ENCODE assay signal across 17 mouse cellular contexts in the genomic region with DNA sequence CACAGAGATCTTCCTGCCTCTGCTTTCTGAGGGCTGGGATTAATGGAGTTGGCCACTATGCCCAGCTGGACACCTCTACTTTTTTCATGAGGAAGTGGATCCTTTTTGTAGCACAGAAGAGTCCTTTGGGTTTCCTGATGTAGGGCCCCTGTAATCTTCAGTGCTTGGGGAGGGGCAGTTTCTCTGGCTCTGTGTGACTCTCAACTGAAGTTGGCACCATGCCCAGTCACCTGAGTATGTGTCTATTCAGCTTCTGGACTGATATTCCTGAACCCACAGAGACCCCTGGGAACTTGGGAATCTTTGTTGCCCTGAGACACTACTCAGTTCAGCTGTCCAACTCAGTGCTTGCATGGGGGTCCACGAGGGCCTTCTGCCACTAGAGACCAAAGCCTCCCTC. TPM values are rescaled to one million over a fixed set of nuclear protein-coding genes. Genes with fewer than 3 reads are reported as not detected.
DNase-seq lines count a peak whose midpoint lies in the region; ATAC-seq and TF ChIP-seq lines count a peak whose summit lies in the region.
"Had no signal": no experiment of that assay in that cellular context is flagged by ENCODE, and none has a peak within 500 bp of the region (broad histone marks: within the 10 kb centered on the region; RNA-seq: fewer than 3 reads in every experiment).

No protein-coding gene starts in this region.

- no peak overlapping the region for H3K9ac ChIP-seq in forebrain, embryonic 15.5 days (replicated peaks)
- no peak overlapping the region for H3K9ac ChIP-seq in kidney, embryonic 14.5 days (ENCODE audit: low read depth, low read length)
- H3K9ac ChIP-seq in intestine, embryonic 14.5 days (ENCODE audit: low read length) = no peak overlapping the region
- H3K9ac ChIP-seq: embryonic facial prominence, embryonic 13.5 days; forebrain, embryonic 13.5 days; liver, embryonic 14.5 days had no signal

- no peaks in the 10 kb centered on the region for H3K9me3 ChIP-seq in forebrain, embryonic 10.5 days
- no peaks in the 10 kb centered on the region for H3K9me3 ChIP-seq in forebrain, embryonic 15.5 days
- H3K9me3 ChIP-seq in kidney, embryonic 14.5 days (ENCODE audit: control insufficient read depth, low read length) = no peaks in the 10 kb centered on the region
- H3K9me3 ChIP-seq in intestine, embryonic 14.5 days (ENCODE audit: control insufficient read depth, low read length) = no peaks in the 10 kb centered on the region
- H3K9me3 ChIP-seq: embryonic facial prominence, embryonic 13.5 days; forebrain, embryonic 13.5 days; megakaryocyte, embryonic 14.5 days had no signal

- no peak for DNase-seq in forebrain, embryonic 10.5 days (ENCODE audit: extremely low spot score, low spot score)
- peak; percentile 69 for DNase-seq in kidney, adult 2 months
- DNase-seq in intestine, embryonic 14.5 days (ENCODE audit: low spot score) = no peak
- DNase-seq in gastrocnemius, postnatal 10 days = no peak
- no peak for DNase-seq in right cerebral cortex, postnatal 25 days
- DNase-seq: adrenal gland, postnatal 25 days; cerebellum, postnatal 36 days; left cerebral cortex, postnatal 4 days; right cerebral cortex, adult 18-20 months had no signal

- 68% methylated on average over 1 of the region's 1 CpGs for WGBS in forebrain, embryonic 10.5 days
- 86% methylated on average over 1 of the region's 1 CpGs for WGBS in forebrain, embryonic 15.5 days
- 67% methylated on average over 1 of the region's 1 CpGs for WGBS in kidney, adult 2 months
- WGBS in kidney, embryonic 14.5 days = 80% methylated on average over 1 of the region's 1 CpGs
- 65% methylated on average over 1 of the region's 1 CpGs for WGBS in intestine, embryonic 14.5 days

- H3K36me3 ChIP-seq in forebrain, embryonic 10.5 days (replicated peaks) = no peaks in the 10 kb centered on the region
- no peaks in the 10 kb centered on the region for H3K36me3 ChIP-seq in forebrain, embryonic 15.5 days
- no peaks in the 10 kb centered on the region for H3K36me3 ChIP-seq in kidney, adult 2 months (ENCODE audit: control insufficient read depth, insufficient read depth, low read length)
- no peaks in the 10 kb centered on the region for H3K36me3 ChIP-seq in kidney, embryonic 14.5 days (ENCODE audit: control insufficient read depth, insufficient read depth, low read length)
- H3K36me3 ChIP-seq in intestine, embryonic 14.5 days (ENCODE audit: control insufficient read depth, insufficient read depth, low read length) = no peaks in the 10 kb centered on the region
- H3K36me3 ChIP-seq: embryonic facial prominence, embryonic 13.5 days had no signal

- H3K27ac ChIP-seq in forebrain, embryonic 10.5 days = 0 out of 2 replicates have a peak overlapping the region, but pooled peaks have one; percentile 15
- H3K27ac ChIP-seq in forebrain, embryonic 15.5 days (replicated peaks) = no peak overlapping the region
- H3K27ac ChIP-seq in kidney, adult 2 months (ENCODE audit: insufficient read depth, low read depth, low read length) = peak overlapping the region; percentile 41
- no peak overlapping the region for H3K27ac ChIP-seq in kidney, embryonic 14.5 days (ENCODE audit: low read depth, low read length)
- no peak overlapping the region for H3K27ac ChIP-seq in intestine, embryonic 14.5 days (ENCODE audit: low read depth)
- H3K27ac ChIP-seq: embryonic facial prominence, embryonic 13.5 days; forebrain, embryonic 13.5 days; liver, embryonic 14.5 days had no signal

- peaks cover 15% of the 10 kb centered on the region for H3K27me3 ChIP-seq in forebrain, embryonic 10.5 days (ENCODE audit: poor library complexity, severe bottlenecking)
- no peaks in the 10 kb centered on the region for H3K27me3 ChIP-seq in forebrain, embryonic 15.5 days
- no peaks in the 10 kb centered on the region for H3K27me3 ChIP-seq in kidney, adult 2 months (replicated peaks; ENCODE audit: control insufficient read depth, insufficient read depth, low read length)
- no peaks in the 10 kb centered on the region for H3K27me3 ChIP-seq in kidney, embryonic 14.5 days (ENCODE audit: control insufficient read depth, insufficient read depth, low read length)
- H3K27me3 ChIP-seq in intestine, embryonic 14.5 days (replicated peaks; ENCODE audit: control insufficient read depth, insufficient read depth, low read length) = no peaks in the 10 kb centered on the region
- H3K27me3 ChIP-seq: embryonic facial prominence, embryonic 13.5 days had no signal

- H3K4me1 ChIP-seq in forebrain, embryonic 10.5 days = peaks cover 48% of the 10 kb centered on the region
- H3K4me1 ChIP-seq in forebrain, embryonic 15.5 days = peaks cover 10% of the 10 kb centered on the region; the same call in 1 of the 2 replicates
- H3K4me1 ChIP-seq in kidney, adult 2 months (ENCODE audit: control insufficient read depth, insufficient read depth, low read length) = peaks cover 35% of the 10 kb centered on the region
- H3K4me1 ChIP-seq in kidney, embryonic 14.5 days (ENCODE audit: control insufficient read depth, insufficient read depth, low read length) = peaks cover 23% of the 10 kb centered on the region; the same call in 1 of the 2 replicates
- peaks cover 29% of the 10 kb centered on the region for H3K4me1 ChIP-seq in intestine, embryonic 14.5 days (replicated peaks; ENCODE audit: control insufficient read depth, insufficient read depth, low read length)

- TF ChIP-seq CTCF in kidney, adult 2 months (conservative IDR thresholded peaks at IDR 0.05; ENCODE audit: insufficient read depth, insufficient read length, low read depth, low read length) = no peak

- H3K4me2 ChIP-seq in forebrain, embryonic 15.5 days (replicated peaks) = no peak overlapping the region
- no peak overlapping the region for H3K4me2 ChIP-seq in kidney, embryonic 14.5 days (replicated peaks; ENCODE audit: low read depth, low read length)
- no peak overlapping the region for H3K4me2 ChIP-seq in intestine, embryonic 14.5 days (ENCODE audit: low read length)
- H3K4me2 ChIP-seq: embryonic facial prominence, embryonic 13.5 days; forebrain, embryonic 13.5 days had no signal

- no peak overlapping the region for H3K4me3 ChIP-seq in forebrain, embryonic 10.5 days
- no peak overlapping the region for H3K4me3 ChIP-seq in forebrain, embryonic 15.5 days
- H3K4me3 ChIP-seq in kidney, adult 2 months (ENCODE audit: insufficient read depth, low read depth, low read length) = no peak overlapping the region
- no peak overlapping the region for H3K4me3 ChIP-seq in kidney, embryonic 14.5 days (ENCODE audit: low read length)
- H3K4me3 ChIP-seq in intestine, embryonic 14.5 days (ENCODE audit: low read depth, low read length) = no peak overlapping the region
- H3K4me3 ChIP-seq: embryonic facial prominence, embryonic 13.5 days; forebrain, embryonic 13.5 days; megakaryocyte, embryonic 14.5 days had no signal

- TF ChIP-seq POLR2A in kidney, adult 2 months (IDR thresholded peaks at IDR 0.05; ENCODE audit: low read depth, low read length) = no peak

- no peak for ATAC-seq in forebrain, embryonic 15.5 days (replicated peaks)
- ATAC-seq in kidney, embryonic 14.5 days (ENCODE audit: low FRiP score, low TSS enrichment) = no peak
- 0 out of 2 replicates have a peak, but pooled peaks have one; percentile 37 for ATAC-seq in intestine, embryonic 14.5 days (replicated peaks; ENCODE audit: low FRiP score, low TSS enrichment, low read depth)
- ATAC-seq in megakaryocyte progenitor cell, adult 5-6 weeks (replicated peaks; ENCODE audit: poor library complexity) = 0 out of 2 replicates have a peak, but pooled peaks have one; percentile 23
- ATAC-seq: forebrain, embryonic 13.5 days; inflammation-experienced regulatory T-cells, adult 6 months had no signal

RNA-seq across cellular contexts. Expression of gene Dab2ip, which starts 37.0 kb away (rescaled TPM):
- 22.0 and 23.3 TPM in 2 replicates for polyA plus RNA-seq in forebrain, embryonic 10.5 days (2016; fragmentation: Nextera tagmentation; extraction: Ambion mirVana)
- 66.6 and 97.0 TPM in 2 replicates for polyA plus RNA-seq in forebrain, embryonic 15.5 days (2015; fragmentation: Nextera tagmentation; extraction: Ambion mirVana)
- polyA plus RNA-seq in kidney, adult 2 months (2012; rRNA removed) = 32.9 and 42.9 TPM in 2 replicates
- 36.0 and 42.4 TPM in 2 replicates for polyA plus RNA-seq in kidney, embryonic 14.5 days (2014; fragmentation: Nextera tagmentation; extraction: Ambion mirVana)
- polyA plus RNA-seq in intestine, embryonic 14.5 days (2014; fragmentation: Nextera tagmentation; extraction: Ambion mirVana) = 43.3 and 47.8 TPM in 2 replicates
- total RNA-seq in megakaryocyte progenitor cell, adult 5-6 weeks (2015) = 3.9 and 4.0 TPM in 2 replicates
- total RNA-seq in megakaryocyte progenitor cell, adult 5-6 weeks (2017) = 3.0 and 4.1 TPM in 2 replicates
- 10 to 100 TPM; 44.3 to 56.9 TPM for total RNA-seq in gastrocnemius, postnatal 10 days (2021)

Comparison
In these comparisons a context has a peak if more than half of its experiments do, and no peak if none do; other contexts are left out.
1. H3K27ac ChIP-seq: peak in forebrain, embryonic 10.5 days (single experiment) and kidney, adult 2 months (single experiment); none in forebrain, embryonic 15.5 days (single experiment), kidney, embryonic 14.5 days (single experiment) and intestine, embryonic 14.5 days (single experiment).
2. ATAC-seq: peak in intestine, embryonic 14.5 days (single experiment) and megakaryocyte progenitor cell, adult 5-6 weeks (single experiment); none in forebrain, embryonic 15.5 days (single experiment) and kidney, embryonic 14.5 days (single experiment).